Mouse (Mus musculus) heart, embryonic 11.5 days (tissue): Measurements from ENCODE around the gene Trim50. TPM values are rescaled to one million over a fixed set of nuclear protein-coding genes. Genes with fewer than 3 reads are reported as not detected.
A peak's percentile ranks its signal among the peaks of the same experiment; 100 is the strongest.
"Not testable (repeated sequence)": the region's sequence is repeated elsewhere in the genome, so short reads cannot be mapped to it uniquely, and the experiment has no call there.

ENCODE experiments used
- ATAC-seq: fragments of 200-750 bp; cut with Nextera tagmentation; replicated peaks from 2 replicates; pipeline ENCODE4 v1.8.0; 2017; ENCODE audit warnings: moderate library complexity; ENCODE audit not compliant: insufficient number of reproducible peaks, low FRiP score, low TSS enrichment
- H3K27ac ChIP-seq: fragments of 300-500 bp; sonication (generic); 2 replicates; pipeline ENCODE4 v1.5.1; 2014; ENCODE audit warnings: mild to moderate bottlenecking, low read depth, low read length
- H3K27me3 ChIP-seq: fragments of 300-500 bp; sonication (generic); 2 replicates; pipeline ENCODE4 v1.6.1; 2014; ENCODE audit warnings: mild to moderate bottlenecking, low read length, mixed read lengths; ENCODE audit not compliant: control insufficient read depth, insufficient read depth
- H3K36me3 ChIP-seq: fragments of 300-500 bp; sonication (generic); 2 replicates; pipeline ENCODE4 v1.6.1; 2014; ENCODE audit warnings: mild to moderate bottlenecking, low read length, moderate library complexity, mixed read lengths; ENCODE audit not compliant: control insufficient read depth, insufficient read depth
- H3K4me1 ChIP-seq: fragments of 300-500 bp; sonication (generic); 2 replicates; pipeline ENCODE4 v1.6.1; 2014; ENCODE audit warnings: low read length; ENCODE audit not compliant: control insufficient read depth, insufficient read depth
- H3K4me2 ChIP-seq: fragments of 300-500 bp; sonication (generic); 2 replicates; pipeline ENCODE4 v1.6.1; 2014; ENCODE audit warnings: mild to moderate bottlenecking, moderate library complexity
- H3K4me3 ChIP-seq: fragments of 300-500 bp; sonication (generic); 2 replicates; pipeline ENCODE4 v1.5.1; 2014; ENCODE audit warnings: low read depth, low read length
- H3K9ac ChIP-seq: fragments of 300-500 bp; sonication (generic); 2 replicates; pipeline ENCODE4 v1.6.1; 2014; ENCODE audit warnings: mild to moderate bottlenecking, low read depth, low read length, moderate library complexity
- H3K9me3 ChIP-seq: fragments of 300-500 bp; sonication (generic); replicated peaks from 2 replicates; pipeline ENCODE4 v1.6.1; 2016; ENCODE audit warnings: low read length; ENCODE audit not compliant: control insufficient read depth
- WGBS: fragments of 180-500 bp; shearing (Covaris S2); extraction: QIAGEN DNeasy Blood & Tissue Kit; methylation state at CpG from one replicate; pipeline ENCODE4 v1.1.7; 2014; ENCODE audit not compliant: insufficient replicate concordance; 5-methylcytosine and 5-hydroxymethylcytosine counted together
- polyA plus RNA-seq: library from polyadenylated mRNA; unstranded; fragments of >200 nt; fragmentation: Nextera tagmentation; extraction: Ambion mirVana; gene quantifications from 2 replicates; pipeline ENCODE4 v1.2.1, GENCODE M21; 2014

Trim50 gene
- polyA plus RNA-seq, 1 experiment from 2014 or later: not detected

GRCm38 (mm10) chr5:135359772-135360171, 6.7 kb downstream of the Trim50 start:
- H3K9ac ChIP-seq: no peak overlapping the region

GRCm38 (mm10) chr5:135362572-135362971, 9.5 kb downstream of the Trim50 start:
- Histone ChIP-seq H3K4me1 (no peaks in the 10 kb centered on the region), H3K27me3 (peaks cover 4% of the 10 kb centered on the region; the same call in 1 of the 2 replicates), H3K9ac (no peak overlapping the region), H3K9me3 (0 out of 2 replicates have a peak, but pooled peaks cover 2% of the 10 kb centered on the region), H3K4me3 (no peak overlapping the region), H3K36me3 (no peaks in the 10 kb centered on the region), H3K4me2 (no peak overlapping the region), H3K27ac (no peak overlapping the region)
- ATAC-seq: no peak
- WGBS: 78% methylated on average over 3 of the region's 3 CpGs

More at GRCm38 (mm10) chr5:135359772-135360171, 6.7 kb downstream of the Trim50 start:
- no peak for ATAC-seq
- WGBS: 75% methylated on average over 2 of the region's 2 CpGs
- H3K4me3 ChIP-seq: no peak overlapping the region
- no peak overlapping the region for H3K27ac ChIP-seq
- no peaks in the 10 kb centered on the region for H3K36me3 ChIP-seq
- no peaks in the 10 kb centered on the region for H3K27me3 ChIP-seq
- H3K4me1 ChIP-seq: no peaks in the 10 kb centered on the region
- H3K4me2 ChIP-seq: no peak overlapping the region
- 0 out of 2 replicates have a peak, but pooled peaks cover 4% of the 10 kb centered on the region for H3K9me3 ChIP-seq

GRCm38 (mm10) chr5:135363540-135363939, 10.4 kb downstream of the Trim50 start:
- no peaks in the 10 kb centered on the region for H3K36me3 ChIP-seq
- H3K4me1 ChIP-seq: no peaks in the 10 kb centered on the region
- ATAC-seq: no peak
- H3K9me3 ChIP-seq: no peaks in the 10 kb centered on the region
- H3K4me3 ChIP-seq: no peak overlapping the region
- no peak overlapping the region for H3K27ac ChIP-seq
- peaks cover 4% of the 10 kb centered on the region; the same call in 1 of the 2 replicates for H3K27me3 ChIP-seq
- 28% methylated on average over 12 of the region's 12 CpGs for WGBS
- no peak overlapping the region for H3K4me2 ChIP-seq
- no peak overlapping the region for H3K9ac ChIP-seq

- Histone ChIP-seq H3K27me3 (peaks cover 4% of the 10 kb centered on the region; the same call in 1 of the 2 replicates), H3K9ac (no peak overlapping the region), H3K4me3 (no peak overlapping the region), H3K27ac (no peak overlapping the region), H3K36me3 (peaks cover 9% of the 10 kb centered on the region; the same call in 1 of the 2 replicates), H3K4me2 (no peak overlapping the region), H3K4me1 (peaks cover 5% of the 10 kb centered on the region), H3K9me3 (no peaks in the 10 kb centered on the region)
- 52% methylated on average over 6 of the region's 6 CpGs for WGBS
- no peak for ATAC-seq
Measured at GRCm38 (mm10) chr5:135367841-135368240, 14.7 kb downstream of the Trim50 start.

GRCm38 (mm10) chr5:135368312-135368711, 15.2 kb downstream of the Trim50 start:
- ATAC-seq: no peak
- peaks cover 5% of the 10 kb centered on the region for H3K4me1 ChIP-seq
- H3K4me2 ChIP-seq: no peak overlapping the region
- peaks cover 4% of the 10 kb centered on the region; the same call in 1 of the 2 replicates for H3K27me3 ChIP-seq
- peaks cover 13% of the 10 kb centered on the region for H3K36me3 ChIP-seq
- no peaks in the 10 kb centered on the region; the same call in 1 of the 2 replicates for H3K9me3 ChIP-seq
- H3K27ac ChIP-seq: no peak overlapping the region
- WGBS: 76% methylated on average over 6 of the region's 6 CpGs
- H3K4me3 ChIP-seq: no peak overlapping the region
- no peak overlapping the region for H3K9ac ChIP-seq

- not testable (repeated sequence) for H3K9me3 ChIP-seq, H3K27me3 ChIP-seq, H3K4me1 ChIP-seq, ATAC-seq
- H3K36me3 ChIP-seq: peaks cover 20% of the 10 kb centered on the region
- 54% methylated on average over 9 of the region's 9 CpGs for WGBS
- H3K4me3 ChIP-seq: peak overlapping the region; percentile 85
- H3K4me2 ChIP-seq: peak overlapping the region; percentile 97
- peak overlapping the region; percentile 47 for H3K27ac ChIP-seq
- peak overlapping the region; percentile 83; the same call in 1 of the 2 replicates for H3K9ac ChIP-seq
Measured at GRCm38 (mm10) chr5:135369196-135369595, 16.1 kb downstream of the Trim50 start.

- WGBS: under 1% methylated on average over 64 of the region's 64 CpGs
- Histone ChIP-seq H3K27ac (peak within 1 kb of the TSS; percentile 47), H3K27me3 (peaks cover 3% of the 10 kb centered on the region; the same call in 1 of the 2 replicates), H3K9ac (peak within 1 kb of the TSS; percentile 83), H3K4me1 (peaks cover 5% of the 10 kb centered on the region), H3K9me3 (no peaks in the 10 kb centered on the region; the same call in 1 of the 2 replicates), H3K4me2 (peak within 1 kb of the TSS; percentile 97), H3K4me3 (peak within 1 kb of the TSS; percentile 85), H3K36me3 (peaks cover 26% of the 10 kb centered on the region)
- ATAC-seq: peak; percentile 64; the same call in 1 of the 2 replicates
Measured at GRCm38 (mm10) chr5:135369787-135370654, 16.9 kb downstream of the Trim50 start, which contains the start of gene Nsun5. Gene Nsun5, plus strand, starts transcription at chr5:135369953.

GRCm38 (mm10) chr5:135371195-135371594, 18.1 kb downstream of the Trim50 start:
- peaks cover 5% of the 10 kb centered on the region for H3K4me1 ChIP-seq
- H3K4me2 ChIP-seq: no peak overlapping the region
- no peak overlapping the region for H3K4me3 ChIP-seq
- no peak overlapping the region for H3K9ac ChIP-seq
- peaks cover 35% of the 10 kb centered on the region for H3K36me3 ChIP-seq
- H3K27me3 ChIP-seq: no peaks in the 10 kb centered on the region
- WGBS: 91% methylated on average over 13 of the region's 13 CpGs
- no peak for ATAC-seq
- no peak overlapping the region for H3K27ac ChIP-seq
- no peaks in the 10 kb centered on the region; the same call in 1 of the 2 replicates for H3K9me3 ChIP-seq
